In genomic region chr8:36308056-36308455, GRCm38 (mm10) we compare ENCODE assay signal across 10 mouse cellular contexts.
"Had no signal": no experiment of that assay in that cellular context is flagged by ENCODE, and none has a peak within 500 bp of the region (broad histone marks: within the 10 kb centered on the region; RNA-seq: fewer than 3 reads in every experiment).

No protein-coding gene starts in this region.

- DNase-seq: left cerebral cortex, postnatal 4 days; lung, adult 2 months; lung, postnatal 14 days; lung, postnatal 4 days; midbrain, embryonic 14.5 days; thymus, adult 18-20 months; thymus, postnatal 36 days had no signal

- H3K27ac ChIP-seq: limb, embryonic 12.5 days; limb, embryonic 15.5 days; liver, embryonic 15.5 days had no signal

- H3K4me3 ChIP-seq: limb, embryonic 12.5 days; limb, embryonic 15.5 days; liver, embryonic 15.5 days had no signal
